Mouse (Mus musculus) spleen, adult 18-20 months (tissue): ENCODE results near the gene Ube2q2.
"Not testable (repeated sequence)": the region's sequence is repeated elsewhere in the genome, so short reads cannot be mapped to it uniquely, and the experiment has no call there.

Experiments
- DNase-seq, 2 experiments: peaks; one replicate each; pipeline ENCODE4 v3.0.0; 2022; ENCODE audit warnings: mixed read lengths in 2 of 2

The Ube2q2 gene

DNA sequence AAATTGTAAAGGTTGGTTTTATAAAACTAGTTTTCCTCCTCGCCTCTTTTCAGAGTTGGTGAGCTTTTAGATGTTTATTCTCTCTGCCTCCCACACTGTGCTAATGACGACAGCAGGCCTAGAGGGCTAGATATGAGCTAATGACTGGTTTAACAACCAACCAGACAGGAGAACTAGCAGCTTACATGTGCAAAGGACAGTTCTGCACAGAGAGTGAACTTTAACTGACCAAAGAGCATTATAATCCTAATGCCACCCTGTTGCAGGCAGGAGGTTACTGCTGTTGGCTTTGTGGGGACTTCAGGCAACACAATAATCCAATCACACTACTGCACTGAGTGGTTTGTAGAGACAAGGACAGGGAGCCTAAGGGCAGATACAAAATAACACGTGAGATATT is 94.6 kb downstream of the Ube2q2 start:
- DNase-seq, result no peak

DNA sequence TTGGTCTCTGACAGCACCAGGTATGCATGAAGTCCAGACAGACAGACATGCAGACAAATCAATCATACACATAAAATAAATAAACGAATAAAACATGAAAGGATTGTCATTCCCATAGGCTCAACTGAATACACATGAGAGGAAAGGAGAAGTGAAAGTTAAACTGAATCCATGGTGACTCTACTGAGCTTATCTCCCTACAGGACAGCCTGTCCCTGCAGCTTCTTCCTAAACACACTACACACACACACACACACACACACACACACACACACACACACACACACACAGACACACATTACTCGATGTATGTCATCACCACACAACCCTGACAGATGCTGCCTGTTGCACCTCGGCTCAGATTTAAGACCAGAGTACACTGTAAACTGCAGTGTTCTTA is 95.4 kb downstream of the Ube2q2 start:
- no peak for DNase-seq

DNA sequence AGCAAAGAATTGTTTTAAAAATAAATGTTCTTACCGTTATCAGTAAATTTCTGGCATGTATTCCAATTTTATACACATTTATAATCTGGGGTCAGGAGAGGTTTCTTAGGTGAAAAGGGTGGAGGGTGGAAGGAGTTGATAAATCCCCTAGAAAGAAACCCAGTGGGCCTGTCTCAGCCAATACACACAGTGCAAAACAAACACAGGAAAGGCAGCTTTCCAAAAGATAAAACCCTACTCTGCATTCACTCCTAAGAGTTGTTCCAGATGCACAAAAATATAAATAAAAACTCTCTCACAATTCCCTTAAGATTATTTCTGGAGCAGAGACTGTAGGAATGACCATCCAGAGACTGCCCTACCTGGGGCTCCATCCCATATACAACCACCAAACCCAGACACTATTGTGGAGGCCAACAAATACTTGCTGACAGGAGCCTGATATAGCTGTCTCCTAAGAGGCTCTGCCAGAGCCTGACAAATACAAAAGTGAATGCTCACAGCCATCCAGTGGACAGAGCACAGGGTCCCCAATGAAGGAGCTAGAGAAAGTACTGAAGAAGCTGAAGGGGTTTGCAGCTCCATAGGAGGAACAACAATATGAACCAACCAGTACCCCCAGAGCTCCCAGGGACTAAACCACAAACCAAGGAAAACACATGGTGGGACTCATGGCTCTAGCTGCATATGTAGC is 96.5 kb downstream of the Ube2q2 start:
- not testable (repeated sequence) for DNase-seq

DNA sequence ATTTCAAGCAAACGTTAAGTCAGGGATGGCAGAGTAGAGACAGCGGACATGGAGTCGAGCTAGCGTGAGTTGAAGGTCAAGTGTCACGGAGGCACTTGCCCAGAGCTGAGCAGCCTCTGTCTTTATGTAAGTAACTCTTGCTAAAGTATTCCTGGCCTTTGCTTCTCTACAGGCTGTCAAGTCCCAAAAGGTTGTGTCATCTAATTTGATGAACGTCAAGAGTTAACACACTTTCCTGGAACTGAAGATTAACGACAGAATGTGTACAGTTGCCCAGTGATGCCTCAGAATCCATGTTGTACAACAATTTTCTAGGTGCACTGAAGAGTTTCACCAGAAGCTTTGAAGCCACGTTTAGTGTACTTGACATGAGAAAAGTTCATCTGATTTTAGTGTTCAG is 97.8 kb downstream of the Ube2q2 start:
- DNase-seq, result no peak

DNA sequence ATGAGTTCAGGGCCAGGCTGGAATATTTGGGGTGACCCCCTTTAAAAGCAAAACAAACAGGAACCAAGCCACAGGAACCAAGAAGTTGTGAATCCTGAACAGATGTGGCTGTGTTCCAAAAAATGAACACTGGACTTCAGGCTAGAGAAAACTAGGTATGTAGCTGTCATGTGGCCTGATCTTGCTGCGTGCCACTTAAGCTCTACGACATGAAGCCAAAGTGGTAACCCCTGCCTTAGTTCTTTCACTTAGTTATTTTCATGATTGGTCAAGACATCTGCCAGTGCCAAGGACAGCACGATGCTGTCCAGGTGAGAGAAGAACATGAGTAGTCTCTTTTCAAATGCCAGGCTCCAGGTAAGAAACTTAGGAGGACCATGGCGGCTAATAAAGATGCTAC is 98.3 kb downstream of the Ube2q2 start:
- no peak for DNase-seq

DNA sequence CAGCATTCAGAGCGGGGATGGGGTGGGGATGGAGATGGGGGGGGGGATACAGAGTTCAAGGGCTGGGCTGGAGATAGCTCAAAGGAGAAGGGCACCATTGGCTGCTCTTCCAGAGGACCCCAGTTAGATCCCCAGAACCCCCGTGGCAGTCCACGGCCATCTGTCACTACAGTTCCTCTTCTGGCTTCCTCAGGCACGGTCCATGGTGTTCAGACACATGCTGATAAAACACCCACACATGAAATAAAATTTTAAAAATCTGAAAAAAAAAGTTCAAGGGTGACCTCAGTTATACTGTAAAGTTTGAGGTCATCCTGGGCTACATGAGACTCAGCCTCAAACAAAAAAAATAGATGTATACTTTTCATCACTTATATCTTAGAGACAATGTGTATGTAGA is 99.8 kb downstream of the Ube2q2 start:
- DNase-seq, result no peak

DNA sequence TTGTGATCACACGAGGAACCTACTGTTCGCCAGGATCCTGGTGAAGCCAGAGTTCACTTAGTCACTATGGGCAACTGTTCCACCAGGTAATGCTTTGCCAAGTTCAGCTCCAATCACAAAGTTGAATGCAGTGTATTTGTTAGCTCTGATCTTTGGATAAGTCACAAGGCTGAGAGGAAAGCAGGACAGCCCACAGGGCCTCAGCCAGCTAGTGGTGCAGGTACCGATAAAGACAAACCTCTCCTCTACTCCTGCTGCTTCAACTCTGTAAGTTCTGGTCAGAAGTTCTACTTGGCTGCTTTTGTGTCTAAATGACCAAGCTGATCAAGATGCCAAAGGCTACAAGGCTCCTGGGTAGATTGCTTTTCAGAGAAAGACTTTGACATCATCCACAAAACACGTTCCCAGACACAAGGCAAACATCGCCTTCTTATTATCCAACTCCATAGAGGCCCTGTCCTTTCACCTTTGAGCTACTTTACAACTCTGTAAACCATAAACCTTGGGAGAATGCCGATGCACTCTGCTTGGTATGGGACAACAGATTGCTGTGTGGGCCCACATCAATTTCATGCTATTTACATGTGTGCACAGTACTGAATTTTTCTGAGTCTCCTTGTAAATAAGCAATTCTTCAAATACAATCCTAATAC is 102.1 kb downstream of the Ube2q2 start:
- DNase-seq, result no peak

DNA sequence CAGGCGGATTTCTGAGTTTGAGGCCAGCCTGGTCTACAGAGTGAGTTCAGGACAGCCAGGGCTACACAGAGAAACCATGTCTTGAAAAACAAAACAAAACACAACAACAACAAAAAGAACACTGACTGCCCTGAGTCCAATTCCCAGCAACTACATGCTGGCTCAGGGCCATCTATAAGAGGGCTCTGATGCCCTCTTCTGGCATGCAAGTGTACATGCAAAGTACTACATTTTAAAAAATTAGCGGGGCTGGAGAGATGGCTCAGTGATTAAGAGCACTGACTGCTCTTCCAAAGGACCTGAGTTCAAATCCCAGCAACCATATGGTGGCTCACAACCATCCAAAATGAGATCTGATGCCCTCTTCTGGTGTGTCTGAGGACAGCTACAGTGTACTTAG is 103.4 kb downstream of the Ube2q2 start:
- DNase-seq, result not testable (repeated sequence)

DNA sequence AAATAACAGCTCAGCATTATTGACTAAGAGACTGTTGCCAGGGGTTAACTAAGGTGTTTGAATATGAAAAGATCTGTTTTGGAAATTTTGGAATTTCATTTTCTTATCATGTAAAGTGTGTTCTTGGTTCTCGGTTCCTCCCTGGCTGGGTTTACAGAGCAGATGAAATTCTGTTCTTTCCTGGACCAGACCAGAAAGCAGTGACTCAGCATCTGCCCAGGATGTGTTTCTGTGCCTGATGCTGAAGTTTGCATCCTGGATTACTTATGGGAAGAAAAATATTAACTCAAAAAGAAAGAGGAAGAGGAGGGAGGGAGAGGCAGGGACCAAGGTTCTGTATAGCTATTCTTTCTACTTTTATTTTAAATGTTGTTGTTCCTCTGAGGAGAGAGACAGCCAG is 105.2 kb downstream of the Ube2q2 start:
- DNase-seq, result no peak

DNA sequence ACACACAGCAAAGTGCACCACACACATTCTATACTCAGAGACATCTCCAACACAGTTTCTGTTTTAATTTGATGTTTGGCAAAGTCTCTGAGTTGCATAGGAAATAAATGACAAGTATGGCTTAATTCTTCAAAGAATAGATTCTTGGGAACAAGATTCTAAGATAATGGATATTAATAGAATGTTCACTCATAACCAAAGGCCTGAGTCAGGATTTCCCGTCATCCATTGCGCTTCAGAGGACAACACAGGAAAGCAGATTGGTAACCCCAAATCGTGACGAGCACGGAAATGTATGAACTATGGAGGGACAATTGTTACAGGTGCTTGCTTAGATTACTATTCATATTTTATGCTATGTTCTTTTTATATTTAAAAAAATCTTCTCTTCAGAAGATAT is 106.4 kb downstream of the Ube2q2 start:
- DNase-seq, result no peak

DNA sequence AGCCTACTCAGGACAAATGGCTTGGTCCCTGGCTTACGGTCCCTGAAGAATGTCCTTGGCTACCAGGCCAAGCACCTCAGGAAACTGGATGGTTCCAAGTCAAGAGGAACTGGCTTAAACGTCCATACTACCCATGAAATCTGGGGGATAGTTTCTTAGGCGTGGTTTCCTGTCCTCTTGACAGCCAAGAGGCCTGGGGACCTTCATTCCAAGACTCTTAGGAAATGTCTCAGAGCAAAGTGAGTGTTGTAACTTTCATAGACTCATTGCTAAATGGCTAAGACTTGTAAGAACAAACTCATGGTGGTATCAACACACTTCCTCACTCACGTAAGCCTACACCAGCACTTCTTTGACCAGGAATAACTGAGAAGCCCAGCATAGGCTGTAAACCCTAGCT is 107.0 kb downstream of the Ube2q2 start:
- DNase-seq, result no peak

DNA sequence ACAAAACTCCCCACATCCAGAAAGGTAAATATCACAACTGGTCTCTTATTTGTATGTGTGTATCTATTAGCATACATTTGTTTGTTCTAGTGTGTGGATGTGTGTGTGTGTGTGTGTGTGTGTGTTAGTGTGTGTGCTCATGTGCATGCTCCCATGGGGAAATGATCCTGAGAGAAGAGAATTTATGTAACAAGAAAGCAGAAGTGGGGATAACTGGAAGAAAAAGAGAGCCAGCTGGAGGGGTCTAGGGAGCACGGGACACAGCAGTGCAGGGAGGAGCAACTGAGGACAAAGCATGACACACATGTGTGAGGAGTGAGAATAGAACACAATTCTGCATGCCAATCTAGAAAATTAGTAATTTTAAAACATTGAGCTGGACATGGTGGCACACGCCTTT is 108.5 kb downstream of the Ube2q2 start:
- DNase-seq, result no peak
